Mouse (Mus musculus) limb, embryonic 12.5 days (tissue): ENCODE measurements at regions not wholly inside any gene's neighbourhood (a gene's known extent, or its start where the extent isn't known, plus 50 kb on each side); places are given as distances from the start of the nearest gene placed in this dataset.

Source experiments
- ATAC-seq: fragments of 200-750 bp; cut with Nextera tagmentation; 2 replicates; pipeline ENCODE4 v1.8.0; 2017; ENCODE audit warnings: low read depth, moderate TSS enrichment; ENCODE audit not compliant: insufficient number of reproducible peaks, insufficient read depth, low FRiP score, low TSS enrichment
- H3K27ac ChIP-seq: fragments of 300-500 bp; sonication (generic); 2 replicates; pipeline ENCODE4 v1.5.1; 2016; ENCODE audit warnings: mild to moderate bottlenecking, moderate library complexity
- H3K27me3 ChIP-seq: fragments of 300-500 bp; sonication (generic); 2 replicates; pipeline ENCODE4 v1.6.1; 2016; ENCODE audit warnings: mild to moderate bottlenecking, moderate library complexity
- H3K36me3 ChIP-seq: fragments of 300-500 bp; sonication (generic); 2 replicates; pipeline ENCODE4 v1.6.1; 2016; ENCODE audit warnings: mild to moderate bottlenecking, moderate library complexity
- H3K4me1 ChIP-seq: fragments of 300-500 bp; sonication (generic); replicated peaks from 2 replicates; pipeline ENCODE4 v1.6.1; 2016
- H3K4me2 ChIP-seq: fragments of 300-500 bp; sonication (generic); 2 replicates; pipeline ENCODE4 v1.6.1; 2016; ENCODE audit warnings: mild to moderate bottlenecking, moderate library complexity
- H3K4me3 ChIP-seq: fragments of 300-500 bp; sonication (generic); replicated peaks from 2 replicates; pipeline ENCODE4 v1.5.1; 2016; ENCODE audit warnings: mild to moderate bottlenecking
- H3K9ac ChIP-seq: fragments of 300-500 bp; sonication (generic); replicated peaks from 2 replicates; pipeline ENCODE4 v1.6.1; 2016; ENCODE audit warnings: mild to moderate bottlenecking, moderate library complexity
- H3K9me3 ChIP-seq: fragments of 300-500 bp; sonication (generic); 2 replicates; pipeline ENCODE4 v1.6.1; 2016; ENCODE audit warnings: mild to moderate bottlenecking, moderate library complexity
- WGBS: fragments of 180-500 bp; shearing (Covaris S2); methylation state at CpG from one replicate; pipeline ENCODE4 v1.1.7; 2016; 5-methylcytosine and 5-hydroxymethylcytosine counted together

GRCm38 (mm10) chr5:91456924-91457323 is 54.1 kb upstream of the Btc start:
- WGBS, result 46% methylated on average over 3 of the region's 3 CpGs
- H3K4me2 ChIP-seq, result no peak overlapping the region
- H3K4me1 ChIP-seq, result 0 out of 2 replicates have a peak, but pooled peaks cover 4% of the 10 kb centered on the region
- no peak for ATAC-seq
- H3K4me3 ChIP-seq, result no peak overlapping the region
- H3K9me3 ChIP-seq, result no peaks in the 10 kb centered on the region
- H3K9ac ChIP-seq, result no peak overlapping the region
- H3K36me3 ChIP-seq, result no peaks in the 10 kb centered on the region
- H3K27me3 ChIP-seq, result no peaks in the 10 kb centered on the region
- H3K27ac ChIP-seq, result no peak overlapping the region

GRCm38 (mm10) chr5:91464876-91465508 is 52.4 kb upstream of the Parm1 start:
- no peak overlapping the region for H3K4me2 ChIP-seq
- 43% methylated on average over 4 of the region's 4 CpGs for WGBS
- ATAC-seq, result 0 out of 2 replicates have a peak, but pooled peaks have one; percentile 42
- no peak overlapping the region for H3K4me3 ChIP-seq
- no peaks in the 10 kb centered on the region for H3K9me3 ChIP-seq
- H3K4me1 ChIP-seq, result 0 out of 2 replicates have a peak, but pooled peaks cover 2% of the 10 kb centered on the region
- H3K36me3 ChIP-seq, result no peaks in the 10 kb centered on the region
- no peaks in the 10 kb centered on the region for H3K27me3 ChIP-seq
- H3K9ac ChIP-seq, result no peak overlapping the region
- H3K27ac ChIP-seq, result no peak overlapping the region
